Mouse (Mus musculus) Patski (cell line): ENCODE data around the gene Cuedc2. TPM values are rescaled to one million over a fixed set of nuclear protein-coding genes. Genes with fewer than 3 reads are reported as not detected.

Experiments used
- ATAC-seq: fragments of 100-300 bp; one replicate; pipeline ENCODE4 v1.8.0; 2021
- CTCF ChIA-PET: fragments of 350-600 bp; sonication (Branson Sonifier 250); formaldehyde crosslinking; loops from one replicate; lab custom pipeline; 2022; ENCODE audit warnings: inconsistent platforms; lab: Charles Lee
- POLR2A ChIA-PET: fragments of 350-600 bp; sonication (Branson Sonifier 250); formaldehyde crosslinking; loops from one replicate; lab custom pipeline; 2022; ENCODE audit warnings: antibody characterized with exemption, inconsistent platforms; lab: Charles Lee
- DNase-seq: peaks from one replicate; pipeline ENCODE4 v3.0.0-alpha.2; 2011; ENCODE audit warnings: low read depth, low spot score
- H3K27me3 ChIP-seq: fragments of 371-371 bp; one replicate; pipeline ENCODE4 v1.5.1; 2021
- CTCF ChIP-seq: fragments of 100-300 bp; IDR thresholded peaks from one replicate; pipeline ENCODE4 v1.5.1; 2021
- in situ Hi-C: fragments of 300-500 bp; cut with MboI; formaldehyde crosslinking; loops from 3 replicates; pipeline ENCODE4 v1.11.1; 2018; ENCODE audit warnings: low pct_unique_long_range_greater_than_20kb, mixed read lengths
- polyA plus RNA-seq: library from polyadenylated mRNA; unstranded; gene quantifications from one replicate; pipeline ENCODE4 v1.2.3, GENCODE M21; 2021

The Cuedc2 gene
- polyA plus RNA-seq, 1 experiment from 2014 or later: 264 TPM

DNA sequence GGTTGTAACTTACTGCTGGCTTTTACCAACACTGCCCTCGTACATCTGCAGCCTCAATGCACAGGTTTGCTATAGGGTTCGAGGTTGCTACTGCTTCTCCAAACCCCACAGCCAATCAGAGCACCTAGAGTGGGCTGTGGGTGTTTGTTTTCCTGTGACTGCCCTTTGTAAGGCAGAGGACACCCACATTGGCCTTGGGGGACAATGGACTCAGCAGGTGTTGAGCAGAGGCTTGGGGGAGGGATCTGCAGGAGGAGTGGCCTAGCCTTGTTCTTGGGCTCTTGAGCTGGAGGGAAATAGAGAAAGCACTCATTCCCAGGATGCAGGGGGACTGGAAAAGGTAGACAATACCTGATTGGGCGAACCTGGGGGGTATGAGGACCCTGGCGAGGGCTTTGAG lies 19.9 kb upstream of the Cuedc2 start:
- CTCF ChIA-PET: interaction anchor here (0.8 kb wide), 1 partner anchor 20 kb away, joined by 3 read pairs; no protein-coding TSS in a partner anchor

DNA sequence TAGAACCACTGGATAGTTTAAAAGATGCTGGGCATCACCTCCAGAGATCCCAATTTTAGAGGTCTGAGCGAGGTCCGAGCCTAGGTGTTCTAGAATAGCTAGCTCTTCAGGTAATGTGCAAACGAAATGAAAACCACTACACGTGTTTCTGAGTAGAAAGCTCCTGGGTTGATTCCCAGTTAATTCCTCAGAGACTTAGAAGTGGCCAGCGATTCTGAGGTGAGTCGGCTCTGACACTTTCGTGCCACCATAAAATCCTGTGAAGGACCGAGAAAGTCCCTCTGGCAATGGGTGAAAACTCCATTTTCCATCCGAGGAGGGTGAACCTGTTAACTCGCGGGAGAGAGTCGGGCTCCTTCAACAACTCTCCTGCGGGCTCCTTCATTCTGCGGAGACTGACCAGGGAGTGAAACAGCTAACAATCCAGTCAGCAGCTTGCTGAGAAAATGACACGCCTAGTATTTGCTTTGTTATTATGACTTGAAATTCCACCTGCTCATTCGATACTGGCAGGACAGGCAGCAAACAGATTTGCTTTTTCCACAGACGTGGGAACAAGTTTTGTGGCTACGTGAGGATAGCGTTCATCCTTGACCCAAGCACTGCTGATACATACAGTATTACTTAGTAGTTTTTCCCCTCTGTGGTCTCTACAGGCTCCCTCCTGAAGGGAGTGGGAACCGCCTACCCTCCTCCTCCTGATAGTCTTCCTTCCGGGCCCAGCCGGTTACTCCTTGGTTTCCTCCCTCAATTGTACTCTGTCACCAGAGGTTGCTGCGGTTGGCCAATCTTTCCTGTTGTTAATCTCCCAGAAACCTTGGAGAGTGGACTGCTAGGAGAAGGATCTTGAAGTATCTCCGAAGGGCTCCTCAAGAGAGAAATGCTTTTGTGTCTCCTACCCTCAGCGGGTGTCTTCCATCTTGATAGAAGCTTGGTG lies 19.1 kb upstream of the Cuedc2 start:
- no peak for TF ChIP-seq CTCF
- no peaks in the 10 kb centered on the region for H3K27me3 ChIP-seq
- ChIA-PET CTCF (interaction anchor here (0.8 to 1.7 kb wide), 3 partner anchors 15 to 27 kb away, joined by 3 to 4 read pairs (median 3); no protein-coding TSS in a partner anchor), POLR2A (interaction anchor here (0.6 kb wide), 1 partner anchor 11 kb away, joined by 3 read pairs; no protein-coding TSS in a partner anchor)
- DNase-seq (no peak), ATAC-seq (no peak)
- in situ Hi-C loops: no loop called here

More for the DNA sequence above, 19.9 kb upstream of the Cuedc2 start:
- in situ Hi-C loops: no loop called here
- POLR2A ChIA-PET: no interaction called here
- DNase-seq (no peak), ATAC-seq (no peak)
- TF ChIP-seq CTCF: no peak
- H3K27me3 ChIP-seq: no peaks in the 10 kb centered on the region

DNA sequence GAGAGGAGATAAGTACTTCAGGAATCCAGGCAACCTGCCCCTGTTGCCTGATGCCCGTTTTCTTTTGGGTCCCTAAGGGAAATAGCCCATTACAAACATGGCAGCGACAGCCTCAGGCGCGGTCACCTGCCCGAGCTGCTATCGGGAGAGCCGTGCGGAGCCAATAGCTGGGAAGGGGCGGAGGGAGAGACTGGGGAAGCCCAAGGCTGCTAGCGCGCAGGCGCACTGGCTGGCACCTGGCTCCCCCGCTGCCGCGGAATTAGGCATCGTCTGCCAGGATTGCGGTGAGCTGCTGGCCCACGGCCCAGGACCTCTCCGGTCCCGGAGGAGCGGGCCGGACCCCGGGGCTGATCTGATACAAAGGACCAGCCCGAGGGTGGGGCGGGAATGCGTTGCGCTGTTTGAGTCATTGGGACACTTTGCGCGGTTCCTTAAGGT lies 18.2 kb upstream of the Cuedc2 start:
- H3K27me3 ChIP-seq: no peaks in the 10 kb centered on the region
- TF ChIP-seq CTCF: no peak
- ChIA-PET CTCF (interaction anchor here (0.5 to 1.7 kb wide), 5 partner anchors 12 to 184 kb away, joined by 3 to 4 read pairs (median 4); no protein-coding TSS in a partner anchor), POLR2A (no interaction called here)
- DNase-seq: peak; percentile 64
- ATAC-seq: peak; percentile 80
- in situ Hi-C loops: no loop called here

DNA sequence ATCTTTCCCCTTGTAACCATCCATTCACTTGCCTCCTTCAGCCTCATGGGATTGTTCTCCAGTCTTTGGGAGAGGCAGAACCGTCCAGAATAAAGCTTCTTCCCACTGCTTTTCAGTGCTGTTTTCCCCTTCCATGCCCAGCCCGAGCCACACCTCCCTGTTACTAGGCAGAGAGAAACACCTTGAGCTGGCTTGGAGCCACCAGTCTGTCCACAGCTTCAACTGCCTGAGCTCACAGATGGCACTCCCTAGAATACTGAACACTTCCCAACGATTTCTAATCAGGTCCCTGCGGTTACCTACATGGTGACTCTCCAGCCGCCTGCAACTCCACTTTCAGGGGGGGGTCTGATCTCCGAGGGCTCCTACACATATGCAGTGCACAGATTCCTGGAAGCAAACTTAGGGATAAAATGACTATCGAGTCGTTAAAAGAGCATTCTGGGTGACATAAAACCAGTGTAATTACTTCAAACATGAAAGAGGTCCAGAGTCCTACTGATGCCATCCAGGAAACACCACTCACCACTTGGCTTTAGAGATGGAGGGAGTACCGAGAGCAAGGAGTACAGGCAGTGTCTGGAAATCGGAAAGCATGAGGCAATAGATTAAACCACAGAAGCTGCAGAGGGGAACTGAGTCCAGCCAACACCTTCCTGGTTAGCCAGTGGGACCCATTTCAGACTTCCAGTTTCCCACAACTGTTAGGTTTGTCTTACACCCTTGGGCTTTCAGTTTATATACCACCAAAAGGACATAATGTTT lies 11.8 kb upstream of the Cuedc2 start, which contains the start of gene 2310034G01Rik:
2310034G01Rik (minus strand) TSS at position 135 of the 765 bp plus-strand sequence.
- in situ Hi-C loops: no loop called here
- DNase-seq: no peak
- no peak for ATAC-seq
- POLR2A ChIA-PET: no interaction called here
- CTCF ChIA-PET: interaction anchor here (0.8 kb wide), 1 partner anchor 13 kb away, joined by 3 read pairs; no protein-coding TSS in a partner anchor
- TF ChIP-seq CTCF: no peak
- H3K27me3 ChIP-seq: no peaks in the 10 kb centered on the region

DNA sequence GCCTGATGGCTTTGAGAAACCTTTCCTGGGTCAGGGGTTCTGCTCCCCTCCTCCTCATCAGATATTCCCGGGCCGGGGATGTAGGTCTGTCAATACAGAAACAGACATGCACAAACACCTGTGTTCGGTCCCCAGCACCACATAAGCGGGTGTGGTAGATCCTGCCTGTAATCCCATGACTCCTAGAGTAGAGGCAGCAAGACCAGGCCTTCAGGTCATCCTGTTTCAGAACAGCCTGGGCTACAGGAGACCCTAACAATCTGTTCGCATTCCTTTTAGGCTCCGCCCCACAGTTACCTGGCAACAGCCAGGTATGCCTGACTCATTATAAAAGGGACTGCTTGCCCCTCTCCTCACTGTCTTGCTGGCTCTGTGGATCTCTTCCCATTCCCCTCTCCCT lies 11.0 kb upstream of the Cuedc2 start:
- POLR2A ChIA-PET: no interaction called here
- H3K27me3 ChIP-seq: peaks cover 5% of the 10 kb centered on the region
- ATAC-seq (no peak), DNase-seq (no peak)
- in situ Hi-C loops: no loop called here
- no peak for TF ChIP-seq CTCF
- CTCF ChIA-PET: no interaction called here

DNA sequence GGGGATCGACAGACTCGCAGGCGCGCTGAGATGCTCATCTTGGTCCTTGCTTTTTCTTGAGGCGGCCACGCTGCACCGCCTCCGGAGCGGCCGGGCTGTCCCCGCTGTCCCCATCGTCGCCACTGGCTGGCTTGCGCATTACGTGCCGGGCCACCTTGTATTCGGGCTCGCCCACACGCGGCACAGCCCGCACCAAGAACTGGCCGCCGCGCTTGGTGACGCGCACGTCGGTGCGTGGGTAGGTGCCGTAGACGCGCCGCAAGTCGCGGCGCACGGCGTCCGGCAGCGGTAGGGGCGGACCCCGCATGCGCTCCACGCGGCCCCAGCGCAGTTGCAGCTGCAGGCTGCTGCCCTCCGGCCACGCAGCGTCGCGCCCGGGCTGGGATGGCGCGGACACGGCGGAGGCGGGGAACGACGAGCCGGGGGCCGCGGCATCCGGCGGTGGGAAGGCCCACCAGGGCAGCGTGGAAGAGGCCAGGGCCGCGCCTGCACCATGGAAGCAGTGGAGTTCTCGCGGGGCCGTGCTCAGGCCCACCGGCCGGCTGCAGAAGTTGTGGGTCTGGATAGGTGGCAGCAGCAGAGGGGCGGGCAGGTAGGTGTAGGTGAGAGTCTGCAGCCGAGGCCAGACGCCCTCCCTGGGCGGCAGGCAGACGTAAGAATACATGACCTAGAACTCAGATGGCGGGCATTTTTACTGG lies 10.4 kb upstream of the Cuedc2 start:
- peaks cover 10% of the 10 kb centered on the region for H3K27me3 ChIP-seq
- POLR2A ChIA-PET: interaction anchor here (1.1 kb wide), 1 partner anchor 20 kb away, joined by 4 read pairs; no protein-coding TSS in a partner anchor
- CTCF ChIA-PET: no interaction called here
- no peak for DNase-seq
- in situ Hi-C loops: no loop called here
- ATAC-seq: peak; percentile 70
- no peak for TF ChIP-seq CTCF

DNA sequence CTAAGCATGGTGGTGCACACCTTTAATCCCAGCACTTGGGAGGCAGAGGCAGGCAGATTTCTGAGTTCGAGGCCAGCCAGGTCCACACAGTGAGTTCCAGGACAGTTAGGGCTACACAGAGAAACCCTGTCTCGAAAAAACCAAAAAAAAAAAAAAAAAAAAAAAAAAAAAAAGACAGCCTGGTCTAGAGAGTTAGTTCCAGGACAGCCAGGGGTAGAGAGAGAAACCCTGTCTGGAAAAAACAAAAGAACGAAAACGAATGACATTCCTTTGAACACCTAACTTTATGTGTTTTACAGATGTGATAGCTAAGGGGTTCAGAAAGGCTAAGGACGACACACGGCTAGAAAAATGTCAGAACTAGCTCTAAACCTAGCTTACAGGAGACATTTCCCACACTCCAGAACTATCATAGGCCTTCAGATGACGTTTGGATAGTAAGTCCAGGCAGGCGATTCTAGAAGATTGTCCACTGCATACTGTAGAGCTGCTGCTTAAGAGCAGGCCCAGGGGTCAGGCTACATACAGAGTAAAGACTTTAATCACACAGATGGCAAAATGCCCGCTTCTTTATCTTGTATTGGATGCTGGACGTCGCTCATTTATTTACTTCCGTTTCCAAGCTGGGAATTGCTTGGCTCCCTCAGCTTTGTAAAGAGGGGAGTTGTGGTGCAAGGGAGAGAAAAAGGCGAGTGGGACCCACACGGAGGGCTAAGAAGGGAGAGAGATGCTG lies 9.6 kb upstream of the Cuedc2 start:
- in situ Hi-C loops: no loop called here
- ATAC-seq: no peak
- ChIA-PET CTCF (no interaction called here), POLR2A (interaction anchor here (1.1 kb wide), 1 partner anchor 21 kb away, joined by 4 read pairs; no protein-coding TSS in a partner anchor)
- no peak for DNase-seq
- peaks cover 14% of the 10 kb centered on the region for H3K27me3 ChIP-seq
- TF ChIP-seq CTCF: no peak

DNA sequence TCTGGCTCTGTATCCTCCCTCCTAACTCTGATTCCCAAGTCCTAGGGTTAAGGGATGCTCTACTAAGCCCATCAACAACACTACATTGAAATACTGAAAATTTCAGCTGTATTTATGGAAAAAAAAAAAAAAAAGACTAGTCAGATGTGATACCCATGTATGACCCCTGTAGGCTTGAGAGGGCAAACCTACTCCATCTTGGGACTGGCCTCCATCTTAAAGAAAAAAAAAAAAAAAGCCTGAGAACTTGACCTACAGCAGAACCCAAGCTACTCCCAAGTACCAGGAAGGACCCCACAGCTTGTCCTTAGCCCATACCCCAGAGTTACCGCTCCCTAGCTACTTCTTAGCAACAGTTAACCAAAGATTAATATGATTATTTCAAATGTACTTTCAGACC lies 8.6 kb upstream of the Cuedc2 start:
- DNase-seq (no peak), ATAC-seq (no peak)
- ChIA-PET CTCF (no interaction called here), POLR2A (interaction anchor here (0.6 kb wide), 2 partner anchors 11 to 19 kb away, joined by 3 read pairs; no protein-coding TSS in a partner anchor)
- peaks cover 14% of the 10 kb centered on the region for H3K27me3 ChIP-seq
- in situ Hi-C loops: no loop called here
- no peak for TF ChIP-seq CTCF

DNA sequence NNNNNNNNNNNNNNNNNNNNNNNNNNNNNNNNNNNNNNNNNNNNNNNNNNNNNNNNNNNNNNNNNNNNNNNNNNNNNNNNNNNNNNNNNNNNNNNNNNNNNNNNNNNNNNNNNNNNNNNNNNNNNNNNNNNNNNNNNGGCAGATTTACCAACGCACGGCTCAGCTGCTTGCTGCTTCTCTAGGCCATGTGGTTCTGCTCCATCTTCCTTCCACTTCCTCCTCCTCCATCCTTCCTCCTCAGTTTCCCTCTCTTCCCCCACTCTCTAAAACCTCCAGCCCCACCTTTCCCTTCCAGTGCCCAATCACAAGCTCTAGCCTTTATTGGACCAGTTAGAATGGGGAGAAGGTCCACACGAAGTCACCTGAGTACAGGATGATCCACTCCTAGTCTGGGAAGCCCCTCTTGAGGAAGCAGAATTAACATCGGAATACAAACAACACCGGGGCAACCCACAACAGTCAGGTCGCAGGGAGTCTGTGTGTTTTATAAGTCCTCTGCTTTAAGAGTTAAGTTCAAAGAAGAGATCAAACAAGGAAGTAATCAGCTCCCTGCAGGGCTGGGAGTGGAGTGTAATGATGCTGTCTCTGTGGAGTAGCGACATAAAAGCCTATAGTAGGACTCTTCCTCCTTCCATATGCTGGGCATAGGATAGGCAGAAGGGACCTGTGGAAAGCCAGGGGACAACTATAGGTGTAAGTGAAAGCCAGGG lies 6.4 kb upstream of the Cuedc2 start:
- in situ Hi-C loops: no loop called here
- ChIA-PET CTCF (no interaction called here), POLR2A (no interaction called here)
- peaks cover 14% of the 10 kb centered on the region for H3K27me3 ChIP-seq
- ATAC-seq: no peak
- DNase-seq: no peak
- TF ChIP-seq CTCF: no peak
